ENCODE assay signal across 24 mouse cellular contexts in the genomic region with DNA sequence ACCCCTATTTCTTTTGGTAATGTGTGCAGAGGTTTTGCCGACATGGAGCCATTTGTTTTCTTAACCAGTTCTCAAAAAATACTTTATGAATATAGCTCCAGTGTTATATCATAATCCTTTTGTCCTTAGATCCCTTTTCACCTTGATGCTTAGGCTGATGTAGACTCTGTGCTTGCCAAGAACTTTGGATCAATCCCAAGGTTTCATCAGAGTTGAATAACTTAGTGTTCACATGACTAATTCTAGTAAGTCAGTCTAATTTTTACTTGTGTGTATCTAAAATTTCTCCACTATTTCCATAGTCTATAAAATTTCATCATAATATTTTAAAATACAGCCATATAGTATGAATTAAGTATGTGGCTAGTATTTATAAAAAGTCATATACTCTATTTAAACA.
DNase-seq lines count a peak whose midpoint lies in the region; ATAC-seq and TF ChIP-seq lines count a peak whose summit lies in the region.
"Had no signal": no experiment of that assay in that cellular context is flagged by ENCODE, and none has a peak within 500 bp of the region (broad histone marks: within the 10 kb centered on the region; RNA-seq: fewer than 3 reads in every experiment).

No protein-coding gene starts in this region.

- H3K9ac ChIP-seq in midbrain, postnatal 0 days (replicated peaks; ENCODE audit: low read length, poor library complexity, severe bottlenecking): no peak overlapping the region
- no peak overlapping the region for H3K9ac ChIP-seq in midbrain, embryonic 16.5 days (ENCODE audit: low read depth, low read length)
- H3K9ac ChIP-seq: forebrain, embryonic 13.5 days; hindbrain, embryonic 14.5 days; intestine, embryonic 15.5 days had no signal

- H3K4me1 ChIP-seq in midbrain, postnatal 0 days (ENCODE audit: insufficient read depth, low read length): no peaks in the 10 kb centered on the region
- H3K4me1 ChIP-seq in midbrain, embryonic 16.5 days (ENCODE audit: control insufficient read depth, insufficient read depth, low read length): no peaks in the 10 kb centered on the region
- H3K4me1 ChIP-seq: forebrain, embryonic 10.5 days; forebrain, embryonic 13.5 days; hindbrain, embryonic 10.5 days; intestine, embryonic 15.5 days had no signal

- TF ChIP-seq POLR2A in brain, embryonic 14.5 days (IDR thresholded peaks at IDR 0.05; ENCODE audit: borderline replicate concordance, extremely low read depth, insufficient read depth, insufficient read length, poor library complexity, severe bottlenecking): no peak

- H3K36me3 ChIP-seq in midbrain, postnatal 0 days (ENCODE audit: insufficient read depth, low read length): no peaks in the 10 kb centered on the region
- H3K36me3 ChIP-seq in midbrain, embryonic 16.5 days (ENCODE audit: control insufficient read depth, insufficient read depth, low read length): no peaks in the 10 kb centered on the region
- H3K36me3 ChIP-seq: forebrain, embryonic 10.5 days; G1E; hindbrain, embryonic 10.5 days; intestine, embryonic 15.5 days had no signal

- no peaks in the 10 kb centered on the region for H3K9me3 ChIP-seq in midbrain, postnatal 0 days (ENCODE audit: low read length)
- H3K9me3 ChIP-seq in midbrain, embryonic 16.5 days (replicated peaks; ENCODE audit: control insufficient read depth, low read length, poor library complexity, severe bottlenecking): no peaks in the 10 kb centered on the region
- H3K9me3 ChIP-seq: forebrain, embryonic 10.5 days; forebrain, embryonic 13.5 days; G1E; hindbrain, embryonic 10.5 days; intestine, embryonic 15.5 days had no signal

- no peak for TF ChIP-seq CTCF in midbrain, postnatal 0 days (IDR thresholded peaks at IDR 0.05)
- TF ChIP-seq CTCF in brain, embryonic 14.5 days (IDR thresholded peaks at IDR 0.05; ENCODE audit: borderline replicate concordance, extremely low read depth, insufficient read depth, insufficient read length): no peak

- peak; percentile 1 for DNase-seq in heart, adult 8-10 months (ENCODE audit: low spot score)
- no peak for DNase-seq in heart, postnatal 4 days
- peak; percentile 7 for DNase-seq in midbrain, postnatal 0 days (ENCODE audit: low spot score)
- peak; percentile 11 for DNase-seq in brain, embryonic 14.5 days (ENCODE audit: low read depth)
- DNase-seq: adrenal gland, postnatal 14 days; B cell, adult 2 months; cerebellum, adult 18-20 months; cerebellum, adult 9-10 months; cerebellum, postnatal 14 days; gastrocnemius, postnatal 10 days; gastrocnemius, postnatal 36 days; heart, adult 2 months; kidney, adult 11 months had no signal

- H3K27ac ChIP-seq in midbrain, postnatal 0 days (ENCODE audit: low read depth, low read length): no peak overlapping the region
- H3K27ac ChIP-seq in midbrain, embryonic 16.5 days (ENCODE audit: low read length): no peak overlapping the region
- H3K27ac ChIP-seq: forebrain, embryonic 10.5 days; forebrain, embryonic 13.5 days; heart, adult 2 months; hindbrain, embryonic 10.5 days; hindbrain, embryonic 14.5 days; intestine, embryonic 15.5 days had no signal

- ATAC-seq in midbrain, postnatal 0 days (ENCODE audit: low FRiP score): no peak
- no peak for ATAC-seq in midbrain, embryonic 16.5 days
- ATAC-seq in megakaryocyte progenitor cell, adult 5-6 weeks (replicated peaks; ENCODE audit: poor library complexity): no peak
- ATAC-seq: forebrain, embryonic 13.5 days; forebrain, embryonic 16.5 days; intestine, embryonic 15.5 days had no signal

- H3K4me2 ChIP-seq in midbrain, postnatal 0 days (ENCODE audit: low read depth, low read length, poor library complexity, severe bottlenecking): no peak overlapping the region
- H3K4me2 ChIP-seq in midbrain, embryonic 16.5 days (ENCODE audit: low read length): no peak overlapping the region
- H3K4me2 ChIP-seq: forebrain, embryonic 13.5 days; heart, embryonic 11.5 days; hindbrain, embryonic 14.5 days; intestine, embryonic 15.5 days had no signal

- H3K27me3 ChIP-seq in midbrain, postnatal 0 days (ENCODE audit: insufficient read depth, low read length): no peaks in the 10 kb centered on the region
- H3K27me3 ChIP-seq in midbrain, embryonic 16.5 days (ENCODE audit: control insufficient read depth, insufficient read depth, low read depth, low read length): no peaks in the 10 kb centered on the region
- H3K27me3 ChIP-seq: CH12.LX; forebrain, embryonic 13.5 days; intestine, embryonic 15.5 days had no signal

- no peak overlapping the region for H3K4me3 ChIP-seq in midbrain, postnatal 0 days (ENCODE audit: low read depth, low read length)
- H3K4me3 ChIP-seq in midbrain, embryonic 16.5 days (ENCODE audit: low read depth, low read length): no peak overlapping the region
- H3K4me3 ChIP-seq: forebrain, embryonic 10.5 days; forebrain, embryonic 13.5 days; heart, adult 2 months; hindbrain, embryonic 10.5 days; intestine, embryonic 15.5 days had no signal

- 92% methylated on average over 1 of the region's 1 CpGs for WGBS in midbrain, postnatal 0 days
- 87% methylated on average over 1 of the region's 1 CpGs for WGBS in midbrain, embryonic 16.5 days
